Mouse (Mus musculus) heart, adult 2 months (tissue): ENCODE data around the gene Adora2b. TPM values are rescaled to one million over a fixed set of nuclear protein-coding genes. Genes with fewer than 3 reads are reported as not detected.

ENCODE experiments used
- DNase-seq, 2 experiments: peaks; one replicate each; pipeline ENCODE4 v3.0.0; 2021
- H3K27ac ChIP-seq: fragments of 200-600 bp; 2 replicates; pipeline ENCODE4 v1.8.1; 2022
- H3K27me3 ChIP-seq: fragments of 200-500 bp; 2 replicates; pipeline ENCODE4 v1.6.1; 2012; ENCODE audit warnings: mild to moderate bottlenecking, low read length, inconsistent platforms, mixed read lengths; ENCODE audit not compliant: control insufficient read depth, insufficient read depth
- H3K36me3 ChIP-seq: fragments of 200-500 bp; 2 replicates; pipeline ENCODE4 v1.6.1; 2012; ENCODE audit warnings: low read length, inconsistent platforms; ENCODE audit not compliant: control insufficient read depth, insufficient read depth
- H3K4me1 ChIP-seq: fragments of 200-500 bp; 2 replicates; pipeline ENCODE4 v1.6.1; 2011; ENCODE audit warnings: low read length; ENCODE audit not compliant: control insufficient read depth, insufficient read depth
- H3K4me3 ChIP-seq: fragments of 200-600 bp; 2 replicates; pipeline ENCODE4 v1.8.1; 2022
- H3K79me2 ChIP-seq: fragments of 200-500 bp; replicated peaks from 2 replicates; pipeline ENCODE4 v1.6.1; 2012; ENCODE audit warnings: mild to moderate bottlenecking, inconsistent platforms, low read length, moderate library complexity, mixed read lengths; ENCODE audit not compliant: control insufficient read depth, insufficient read depth
- H3K9ac ChIP-seq: fragments of 200-500 bp; 2 replicates; pipeline ENCODE4 v1.6.1; 2012; ENCODE audit warnings: low read depth, mild to moderate bottlenecking, control low read depth, inconsistent platforms, low read length, mixed read lengths
- CTCF ChIP-seq: fragments of 200-600 bp; IDR thresholded peaks from 2 replicates; pipeline ENCODE4 v1.8.1; 2022; ENCODE audit warnings: antibody characterized with exemption, mild to moderate bottlenecking, moderate library complexity
- EP300 ChIP-seq: fragments of 200-500 bp; IDR thresholded peaks from 2 replicates; pipeline ENCODE4 v1.6.1; 2011; ENCODE audit warnings: low read depth, low read length, control low read depth; ENCODE audit not compliant: insufficient read depth
- POLR2A ChIP-seq: fragments of 200-500 bp; IDR thresholded peaks from 2 replicates; pipeline ENCODE4 v1.6.1; 2011; ENCODE audit warnings: mild to moderate bottlenecking, low read depth, low read length, control low read depth; ENCODE audit not compliant: insufficient read depth
- WGBS: fragments of 180-500 bp; shearing (Covaris S2); methylation state at CpG from one replicate; pipeline ENCODE4 v1.1.7; 2018; 5-methylcytosine and 5-hydroxymethylcytosine counted together
- intact Hi-C: fragments of 180-260 bp; cut with DNase I; formaldehyde crosslinking; loops from one replicate; pipeline ENCODE4 v1.15.1; 2025
- polyA plus RNA-seq: library from polyadenylated mRNA; depleted of rRNA; stranded (reverse); fragments of >200 nt; gene quantifications from 2 replicates; pipeline ENCODE4 v1.2.3, GENCODE M21; 2012
- total RNA-seq, 2 experiments: library from RNA; stranded (reverse); gene quantifications; 2 replicates each; pipeline ENCODE4 v1.2.3; 2021

Adora2b gene
- total and polyA plus RNA-seq, 3 experiments, result 0.63 to 2.0 (median 1.7) TPM

DNA sequence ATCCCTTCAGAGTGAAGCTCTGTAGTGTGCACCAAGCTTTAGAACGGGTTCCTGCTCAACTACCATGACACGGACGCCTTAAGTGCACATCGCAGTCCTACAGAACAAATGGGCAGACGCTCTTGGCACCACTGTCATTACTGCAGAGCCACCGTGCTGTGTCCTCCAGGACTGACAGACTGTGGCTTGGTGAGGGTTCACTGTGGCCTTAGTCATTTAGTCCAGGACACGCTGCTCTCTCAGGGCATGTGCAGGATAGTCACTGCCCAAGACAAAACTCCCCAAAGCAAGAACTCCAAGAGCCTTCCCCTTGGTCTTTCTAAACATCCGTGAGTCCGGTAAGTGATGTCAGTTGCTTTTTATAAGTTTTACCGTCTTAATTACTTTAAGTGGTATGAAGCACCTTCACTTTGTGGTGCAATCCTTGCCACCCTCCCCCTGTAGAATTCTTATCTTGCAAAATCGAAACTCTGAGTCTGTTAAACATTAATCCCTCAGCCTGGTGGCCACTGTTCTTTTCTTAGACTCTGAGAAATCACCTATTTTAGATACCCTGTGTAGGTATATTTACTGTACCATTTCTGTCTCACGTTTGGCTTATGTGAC is 35.3 kb upstream of the Adora2b start:
- Histone ChIP-seq H3K79me2 (no peaks in the 10 kb centered on the region), H3K27me3 (no peaks in the 10 kb centered on the region), H3K27ac (no peak overlapping the region), H3K9ac (no peak overlapping the region), H3K36me3 (no peaks in the 10 kb centered on the region), H3K4me1 (no peaks in the 10 kb centered on the region), H3K4me3 (no peak overlapping the region)
- intact Hi-C loops, result no loop called here
- WGBS, result 84% methylated on average over 12 of the region's 12 CpGs
- no peak for TF ChIP-seq EP300
- no peak for TF ChIP-seq POLR2A
- DNase-seq, result no peak

DNA sequence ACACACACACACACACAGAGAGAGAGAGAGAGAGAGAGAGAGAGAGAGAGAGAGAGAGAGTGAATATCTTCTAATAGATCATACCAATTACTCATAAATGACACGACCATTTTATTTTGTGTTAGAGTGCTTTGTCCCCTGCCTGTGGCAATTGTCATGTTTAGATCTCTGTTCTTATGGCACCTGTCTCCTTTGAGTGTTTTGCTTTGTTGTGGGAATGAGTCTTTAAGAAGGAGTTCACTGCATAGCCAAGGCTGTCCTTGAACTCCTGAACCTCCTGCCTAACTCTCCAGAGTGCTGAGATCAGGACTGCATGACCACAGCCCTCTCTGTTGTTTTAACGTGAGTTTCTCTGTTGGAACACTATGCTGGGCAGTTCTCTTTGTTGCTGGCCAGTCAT is 33.7 kb upstream of the Adora2b start:
- Histone ChIP-seq H3K36me3 (no peaks in the 10 kb centered on the region), H3K9ac (no peak overlapping the region), H3K4me3 (no peak overlapping the region), H3K27ac (no peak overlapping the region), H3K27me3 (no peaks in the 10 kb centered on the region), H3K79me2 (no peaks in the 10 kb centered on the region), H3K4me1 (peaks cover 2% of the 10 kb centered on the region; the same call in 1 of the 2 replicates)
- 79% methylated on average over 2 of the region's 2 CpGs for WGBS
- TF ChIP-seq EP300, result no peak
- no peak for TF ChIP-seq CTCF
- TF ChIP-seq POLR2A, result no peak
- DNase-seq, result no peak
- intact Hi-C loops, result no loop called here

DNA sequence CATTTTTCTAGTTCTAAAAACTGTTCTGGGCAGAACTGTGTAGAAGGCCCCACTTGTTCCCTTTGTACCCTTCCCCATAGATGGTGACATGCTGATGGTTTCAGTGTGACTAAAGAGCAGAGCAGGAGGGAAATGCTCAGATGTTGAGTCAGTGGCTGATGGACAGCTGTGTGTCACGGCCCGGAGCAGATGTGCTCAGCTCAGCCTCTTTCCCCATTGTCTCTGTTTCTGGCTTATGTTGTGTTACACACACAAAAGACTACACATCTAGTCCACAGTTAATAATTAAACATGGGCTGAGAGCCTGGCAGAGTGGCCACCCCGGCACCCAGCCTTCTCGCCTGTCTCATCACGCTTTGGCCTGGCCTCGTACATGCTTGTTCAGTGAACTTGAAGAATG is 31.0 kb upstream of the Adora2b start:
- no peak for TF ChIP-seq POLR2A
- 87% methylated on average over 6 of the region's 6 CpGs for WGBS
- no peaks in the 10 kb centered on the region for H3K27me3 ChIP-seq
- no peak overlapping the region for H3K4me3 ChIP-seq
- peaks cover 3% of the 10 kb centered on the region; the same call in 1 of the 2 replicates for H3K4me1 ChIP-seq
- no peak overlapping the region for H3K27ac ChIP-seq
- no peaks in the 10 kb centered on the region for H3K79me2 ChIP-seq
- no peak overlapping the region for H3K9ac ChIP-seq
- no peaks in the 10 kb centered on the region for H3K36me3 ChIP-seq
- intact Hi-C loops, result no loop called here
- no peak for DNase-seq

DNA sequence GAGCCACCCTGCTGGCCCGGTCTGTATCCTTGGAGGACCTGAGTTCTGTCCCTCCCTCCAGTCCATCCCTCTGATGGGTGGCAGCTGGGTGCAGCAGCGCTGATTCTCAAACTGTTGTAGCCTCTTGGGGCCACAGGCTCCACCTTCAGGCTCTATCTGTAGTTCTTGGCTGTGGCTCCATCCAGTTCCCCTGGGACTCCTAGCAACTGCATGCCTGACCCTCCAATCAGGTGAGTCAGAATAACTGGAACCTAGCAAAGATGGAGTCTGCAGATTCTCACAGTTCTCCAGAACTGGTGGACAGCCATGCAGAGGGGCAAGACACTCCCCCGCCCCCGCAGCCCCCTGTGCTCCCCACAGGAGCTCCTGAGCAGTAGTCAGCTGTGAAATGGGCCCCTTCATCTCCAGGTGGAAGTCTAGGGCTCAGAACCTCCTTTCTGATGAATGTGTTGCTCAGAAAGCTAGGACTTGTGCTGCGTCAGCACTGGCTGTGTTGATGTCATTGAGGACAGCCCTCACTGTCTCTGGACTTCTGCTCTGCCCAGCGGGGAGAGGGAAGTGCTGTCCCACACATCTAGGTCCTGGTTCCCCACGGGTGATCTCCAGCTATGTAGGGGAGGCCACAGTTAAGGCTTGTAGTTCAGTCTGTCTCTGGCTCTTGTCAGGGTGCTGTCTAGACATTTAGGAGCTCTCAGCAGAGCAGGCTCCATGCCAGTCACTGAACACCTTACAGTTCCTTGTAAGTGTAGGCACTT is 27.9 kb upstream of the Adora2b start:
- Histone ChIP-seq H3K4me3 (no peak overlapping the region), H3K9ac (no peak overlapping the region), H3K79me2 (no peaks in the 10 kb centered on the region), H3K27ac (no peak overlapping the region), H3K36me3 (no peaks in the 10 kb centered on the region), H3K27me3 (no peaks in the 10 kb centered on the region), H3K4me1 (peaks cover 8% of the 10 kb centered on the region)
- peak; percentile 33 to 57 for DNase-seq
- no peak for TF ChIP-seq POLR2A
- TF ChIP-seq CTCF, result no peak
- no peak for TF ChIP-seq EP300
- intact Hi-C loops, result no loop called here
- 65% methylated on average over 7 of the region's 7 CpGs for WGBS

DNA sequence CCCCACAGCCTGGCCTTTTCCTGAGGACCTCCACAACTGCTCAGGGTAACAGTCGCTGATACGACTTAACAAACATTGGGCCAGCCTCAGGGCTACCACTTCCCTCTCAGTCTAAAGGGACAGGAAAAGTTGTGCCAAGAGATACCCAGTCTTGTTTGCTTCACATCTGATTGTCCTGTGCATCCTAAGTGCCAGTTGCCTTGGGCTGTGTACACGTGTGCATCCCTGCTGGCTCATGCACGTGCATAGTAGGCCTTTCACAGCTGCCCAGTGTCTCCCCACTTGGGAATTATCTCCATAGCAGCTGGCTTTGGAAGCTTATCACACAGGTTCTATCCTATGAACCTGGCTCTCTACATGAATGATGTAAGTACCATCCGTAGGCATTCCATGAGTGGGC is 25.4 kb upstream of the Adora2b start:
- WGBS, result 73% methylated on average over 5 of the region's 5 CpGs
- TF ChIP-seq CTCF (no peak), EP300 (no peak), POLR2A (no peak)
- no peaks in the 10 kb centered on the region for H3K79me2 ChIP-seq
- intact Hi-C loops, result no loop called here
- no peak overlapping the region for H3K4me3 ChIP-seq
- DNase-seq, result no peak
- no peaks in the 10 kb centered on the region for H3K36me3 ChIP-seq
- H3K27me3 ChIP-seq, result no peaks in the 10 kb centered on the region
- no peak overlapping the region for H3K9ac ChIP-seq
- H3K27ac ChIP-seq, result no peak overlapping the region; the same call in 1 of the 2 replicates
- peaks cover 8% of the 10 kb centered on the region for H3K4me1 ChIP-seq

DNA sequence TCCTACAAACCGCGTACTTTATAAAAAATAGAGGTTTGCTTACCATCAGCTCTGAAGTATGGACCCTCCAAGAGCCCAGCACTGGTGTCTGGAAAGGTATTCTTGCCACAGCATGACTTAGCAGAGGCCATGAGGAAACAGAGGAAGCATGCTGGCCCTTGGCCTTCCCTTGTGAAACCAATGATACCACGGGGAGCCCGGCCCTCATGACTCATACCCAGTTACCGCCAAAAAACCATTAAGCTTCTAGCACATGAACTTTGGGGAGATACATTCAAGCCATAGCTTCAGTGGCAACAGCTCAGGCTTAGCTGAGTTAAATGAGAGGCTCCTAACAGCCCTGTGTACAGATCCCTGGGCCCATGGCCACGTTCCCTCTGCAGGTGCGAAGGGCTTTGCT is 24.8 kb upstream of the Adora2b start:
- no peaks in the 10 kb centered on the region for H3K27me3 ChIP-seq
- H3K79me2 ChIP-seq, result no peaks in the 10 kb centered on the region
- peaks cover 8% of the 10 kb centered on the region for H3K4me1 ChIP-seq
- H3K36me3 ChIP-seq, result no peaks in the 10 kb centered on the region
- WGBS, result 75% methylated on average over 7 of the region's 7 CpGs
- DNase-seq, result peak; percentile 38 to 60
- H3K27ac ChIP-seq, result peak overlapping the region; percentile 40
- intact Hi-C loops, result no loop called here
- no peak overlapping the region for H3K4me3 ChIP-seq
- TF ChIP-seq CTCF (no peak), EP300 (no peak), POLR2A (no peak)
- no peak overlapping the region for H3K9ac ChIP-seq
